Mouse (Mus musculus): ENCODE results near the gene Plek. TPM values are rescaled to one million over a fixed set of nuclear protein-coding genes. Genes with fewer than 3 reads are reported as not detected.

The Plek gene
- polyA plus RNA-seq (2012): 4.7 and 7.9 TPM in 2 replicates

DNA sequence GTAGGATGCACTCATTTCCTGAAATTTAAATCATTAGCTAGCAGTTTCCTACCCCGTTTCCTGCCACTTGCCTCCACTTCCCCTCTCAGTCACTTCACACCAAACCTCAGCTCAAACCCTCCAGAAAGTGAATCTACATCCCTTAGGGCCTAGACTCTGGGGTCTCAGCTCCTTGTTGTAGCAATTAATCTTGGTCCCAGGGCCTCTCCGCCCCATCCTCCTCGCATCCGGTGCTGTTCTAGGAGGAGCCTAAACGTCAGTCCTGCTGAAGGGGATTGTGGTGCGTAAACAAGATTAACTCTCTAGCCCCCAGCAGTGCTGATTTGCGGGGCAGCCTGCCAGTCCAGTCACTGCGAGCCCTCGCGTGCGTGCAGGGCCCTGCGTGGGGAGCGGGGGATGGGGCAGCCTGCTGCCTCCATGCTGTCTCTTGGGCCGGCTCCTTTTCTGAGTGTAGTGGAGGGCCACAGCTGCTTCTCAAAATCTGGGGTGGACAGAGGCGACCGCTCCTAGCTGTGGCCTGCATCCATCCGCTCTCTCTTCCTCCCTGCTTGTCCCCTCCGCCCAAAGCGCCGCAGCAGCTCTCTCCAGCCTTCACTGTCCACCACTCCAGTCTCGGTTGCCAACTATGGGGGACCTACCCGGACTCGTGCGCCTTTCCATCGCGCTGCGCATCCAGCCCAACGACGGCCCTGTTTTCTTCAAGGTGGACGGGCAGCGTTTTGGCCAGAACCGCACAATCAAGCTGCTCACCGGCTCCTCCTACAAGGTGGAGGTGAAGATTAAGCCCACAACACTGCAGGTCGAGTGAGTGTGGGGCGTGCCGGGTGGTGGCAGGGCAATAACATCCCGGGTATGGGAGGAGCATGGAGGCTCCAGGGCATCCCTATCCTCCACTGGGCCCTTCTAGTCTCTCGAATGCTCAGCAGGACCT lies at the start of gene Plek, which contains the start of gene Cnrip1:
Plek (minus strand) TSS at position 837 of the 931 bp plus-strand sequence.
Cnrip1 (plus strand) TSS at position 42 of the 931 bp plus-strand sequence.

DNA sequence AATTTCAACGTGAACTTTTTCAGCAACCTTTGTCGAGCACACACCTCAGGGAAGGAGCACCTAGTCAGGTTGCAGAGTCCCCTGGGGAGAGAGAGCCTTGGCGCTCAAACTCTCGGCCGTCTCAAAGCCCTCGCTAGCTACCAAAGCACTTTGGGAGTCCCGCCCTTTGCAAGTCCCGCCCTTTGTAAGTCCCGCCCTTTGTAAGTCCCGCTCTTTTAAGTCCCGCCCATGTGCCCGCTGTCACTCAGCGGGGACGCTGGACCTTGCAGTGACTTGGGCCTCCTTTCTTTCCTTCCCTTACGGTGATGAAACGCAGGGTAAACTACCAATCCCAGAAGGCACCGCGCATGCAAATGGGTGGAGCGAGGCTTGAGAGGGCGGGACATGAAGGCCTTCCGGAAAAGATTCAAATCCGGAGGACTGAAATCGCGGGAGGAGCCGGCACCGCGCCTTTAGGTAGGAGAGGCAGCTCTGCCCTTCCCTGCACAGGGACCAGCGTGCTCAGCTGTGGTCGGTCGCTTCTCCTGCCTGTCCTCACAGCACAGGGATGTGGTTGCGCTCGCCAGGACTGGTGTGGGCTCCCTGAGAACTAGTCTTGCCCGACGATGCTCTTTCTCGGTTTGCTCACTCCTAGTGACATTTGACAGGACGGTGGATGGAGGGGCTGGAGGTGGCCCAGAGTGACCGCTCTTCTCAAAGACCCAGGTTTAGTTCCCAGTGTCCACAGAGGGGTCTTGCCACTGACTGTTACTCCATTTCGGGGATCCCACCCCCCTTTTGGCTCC lies 101.0 kb downstream of the Plek start, which contains the start of gene Fbxo48:
Fbxo48 (plus strand) TSS at position 400 of the 785 bp plus-strand sequence.

Other genes with a start within 250 kb of the Plek start
- 0.28 and 0.41 TPM in 2 replicates for gene Fbxo48, start 101.0 kb downstream of the Plek start, polyA plus RNA-seq (2012)
- gene Cnrip1, start 795 bp downstream of the Plek start, polyA plus RNA-seq (2012): 0.87 and 0.90 TPM in 2 replicates
- 24.3 and 28.4 TPM in 2 replicates for gene Ppp3r1, start 106.9 kb upstream of the Plek start, polyA plus RNA-seq (2012)
- 1.7 and 2.1 TPM in 2 replicates for gene Wdr92, start 129.7 kb upstream of the Plek start, polyA plus RNA-seq (2012)
- gene Pno1, start 159.2 kb upstream of the Plek start, polyA plus RNA-seq (2012): 40.0 and 51.5 TPM in 2 replicates
- gene C1d, start 205.2 kb upstream of the Plek start, polyA plus RNA-seq (2012): 2.5 and 4.3 TPM in 2 replicates